Mouse (Mus musculus): ENCODE data around the gene Ovol2. TPM values are rescaled to one million over a fixed set of nuclear protein-coding genes. Genes with fewer than 3 reads are reported as not detected.

Ovol2 gene
- not detected for polyA plus RNA-seq (2017; shearing (Covaris generic))

DNA sequence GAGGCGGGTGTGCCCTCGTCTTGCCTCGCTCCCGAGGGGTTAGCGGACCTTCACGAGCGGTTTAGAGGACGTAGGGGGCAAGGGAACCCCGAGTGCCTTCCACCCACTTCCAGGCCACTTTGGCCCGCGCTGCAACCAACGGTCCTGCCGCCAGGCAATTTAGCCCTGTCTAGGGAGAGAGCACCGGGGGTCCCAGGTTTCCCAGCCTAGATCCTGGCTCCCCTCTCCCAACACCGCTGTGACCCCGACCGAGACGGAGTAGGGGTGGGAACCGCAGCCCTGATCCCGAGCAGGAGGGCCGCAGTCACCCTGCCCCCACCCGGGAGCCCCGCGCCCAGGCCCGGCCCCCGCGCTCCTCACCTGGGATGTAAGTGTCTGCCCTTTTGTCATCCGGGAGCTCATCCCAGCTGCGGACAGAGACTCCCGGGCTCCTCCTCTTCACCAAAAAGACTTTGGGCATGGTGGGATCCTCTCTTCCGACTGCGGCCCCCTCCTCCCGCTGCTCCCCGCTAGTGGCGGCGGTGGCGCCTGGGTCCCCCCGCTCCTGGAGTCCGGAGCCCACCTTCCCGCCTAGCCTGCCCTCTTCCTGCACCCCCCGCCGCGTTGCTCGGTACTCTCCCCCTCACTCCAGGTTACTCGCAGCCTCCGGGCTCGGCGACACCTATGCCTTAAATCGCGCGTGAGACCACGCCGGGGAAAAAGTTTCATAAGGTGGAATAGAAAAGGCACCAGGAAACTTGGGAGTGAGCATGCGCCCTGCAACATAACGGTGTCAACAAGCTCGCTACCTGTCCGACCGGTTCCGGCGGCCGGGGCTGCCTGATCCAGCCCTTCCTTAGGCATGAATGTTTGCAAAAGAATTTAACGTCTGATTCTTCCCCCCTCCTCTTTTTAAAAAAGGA lies at the start of gene Ovol2:
TSS of gene Ovol2 (minus strand) at position 746 of the 902 bp plus-strand sequence.

DNA sequence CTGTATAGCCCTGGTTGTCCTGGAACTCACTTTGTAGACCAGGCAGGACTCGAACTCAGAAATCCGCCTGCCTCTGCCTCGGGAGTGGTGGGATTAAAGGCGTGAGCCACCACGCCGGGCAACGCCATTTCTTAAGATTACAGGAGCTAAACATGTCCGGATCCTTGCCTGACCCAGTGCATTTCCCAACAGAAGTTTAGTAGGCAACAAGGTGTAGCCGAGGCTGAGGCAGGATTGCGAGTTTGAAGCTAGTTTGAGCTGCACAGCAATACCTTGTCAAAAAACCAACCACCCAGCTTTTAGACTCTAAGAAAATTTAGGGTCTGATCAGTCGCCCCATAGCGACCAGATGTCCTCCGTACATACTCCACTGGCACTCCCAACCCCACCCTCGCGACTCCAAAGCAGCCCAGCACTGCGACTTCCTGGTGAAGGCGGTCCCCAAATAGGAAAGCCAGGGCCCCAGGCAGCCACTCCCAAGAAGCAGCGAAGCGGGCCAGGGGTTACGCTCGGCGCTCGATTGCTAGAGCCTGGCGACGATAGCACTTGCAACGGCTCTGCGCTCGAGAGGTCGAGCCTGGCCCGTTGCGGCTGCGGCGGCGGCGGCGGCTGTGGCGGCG lies 36.6 kb upstream of the Ovol2 start, which contains the start of the genes Kat14 and Pet117:
TSS of gene Kat14 (plus strand) at position 584 of the 620 bp plus-strand sequence.
TSS of gene Pet117 (plus strand) at position 597 of the 620 bp plus-strand sequence.

DNA sequence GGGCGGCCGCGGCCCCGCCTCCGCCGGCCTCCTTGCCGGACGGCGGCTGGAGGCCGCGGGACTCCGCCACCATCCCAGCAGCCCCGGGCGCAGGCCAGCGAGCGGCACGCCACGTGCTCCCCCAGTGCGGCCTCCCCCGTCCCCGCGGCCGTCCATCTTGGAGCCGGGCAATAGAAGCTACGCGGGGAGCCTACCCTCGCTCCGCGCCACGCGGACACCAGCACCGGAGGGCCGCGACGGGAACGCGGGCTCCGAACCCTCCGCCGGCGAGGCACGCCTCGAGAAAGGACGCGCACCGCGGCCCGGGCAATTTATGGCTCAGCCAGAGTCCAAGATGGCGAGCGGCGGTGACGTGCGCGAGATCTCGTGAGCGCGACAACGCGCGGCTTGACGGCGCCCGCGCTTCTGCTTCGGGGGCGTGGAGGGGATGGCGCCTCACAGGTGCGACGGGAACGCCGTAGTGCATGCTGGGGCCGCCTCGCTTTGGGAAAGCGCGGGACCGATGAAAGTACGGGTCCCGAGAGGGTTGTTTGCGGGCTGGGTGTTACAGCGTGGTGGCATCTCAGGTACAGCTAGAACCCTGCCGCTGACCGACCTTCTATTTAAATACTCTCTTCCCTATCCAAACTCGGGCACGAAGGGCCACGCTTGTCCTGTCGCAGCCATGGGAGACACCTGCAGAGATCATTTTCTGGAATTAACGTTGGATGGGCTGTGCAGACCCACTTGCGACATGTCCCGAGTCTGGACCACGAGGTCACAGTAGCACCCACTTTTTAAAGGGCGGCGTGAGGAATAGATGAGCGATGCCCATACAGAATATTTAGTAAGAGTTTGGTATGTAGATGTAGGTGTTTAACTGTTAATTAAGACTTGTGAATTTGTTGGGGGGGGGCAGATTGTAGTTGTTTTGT lies 61.2 kb downstream of the Ovol2 start, which contains the start of the genes Mgme1 and Snx5:
TSS of gene Mgme1 (plus strand) at position 157 of the 914 bp plus-strand sequence.
TSS of gene Snx5 (minus strand) at position 400 of the 914 bp plus-strand sequence.

Other genes starting within 250 kb of the Ovol2 start
- 6.8 TPM for gene Mgme1, start 61.5 kb downstream of the Ovol2 start, polyA plus RNA-seq (2017; shearing (Covaris generic))
- 169 TPM for gene Snx5, start 61.2 kb downstream of the Ovol2 start, polyA plus RNA-seq (2017; shearing (Covaris generic))
- 26.7 TPM for gene Kat14, start 36.8 kb upstream of the Ovol2 start, polyA plus RNA-seq (2017; shearing (Covaris generic))
- 3.4 TPM for gene Pet117, start 36.9 kb upstream of the Ovol2 start, polyA plus RNA-seq (2017; shearing (Covaris generic))
- gene Dzank1, start 195.3 kb upstream of the Ovol2 start, polyA plus RNA-seq (2017; shearing (Covaris generic)), result 0.59 TPM
- 26.6 TPM for gene Polr3f, start 195.6 kb upstream of the Ovol2 start, polyA plus RNA-seq (2017; shearing (Covaris generic))
- 3.4 TPM for gene Rbbp9, start 218.7 kb upstream of the Ovol2 start, polyA plus RNA-seq (2017; shearing (Covaris generic))
- gene Sec23b, start 224.1 kb upstream of the Ovol2 start, polyA plus RNA-seq (2017; shearing (Covaris generic)), result 90.6 TPM